Mouse (Mus musculus): ENCODE data around the gene Fut11.

Fut11 gene

DNA sequence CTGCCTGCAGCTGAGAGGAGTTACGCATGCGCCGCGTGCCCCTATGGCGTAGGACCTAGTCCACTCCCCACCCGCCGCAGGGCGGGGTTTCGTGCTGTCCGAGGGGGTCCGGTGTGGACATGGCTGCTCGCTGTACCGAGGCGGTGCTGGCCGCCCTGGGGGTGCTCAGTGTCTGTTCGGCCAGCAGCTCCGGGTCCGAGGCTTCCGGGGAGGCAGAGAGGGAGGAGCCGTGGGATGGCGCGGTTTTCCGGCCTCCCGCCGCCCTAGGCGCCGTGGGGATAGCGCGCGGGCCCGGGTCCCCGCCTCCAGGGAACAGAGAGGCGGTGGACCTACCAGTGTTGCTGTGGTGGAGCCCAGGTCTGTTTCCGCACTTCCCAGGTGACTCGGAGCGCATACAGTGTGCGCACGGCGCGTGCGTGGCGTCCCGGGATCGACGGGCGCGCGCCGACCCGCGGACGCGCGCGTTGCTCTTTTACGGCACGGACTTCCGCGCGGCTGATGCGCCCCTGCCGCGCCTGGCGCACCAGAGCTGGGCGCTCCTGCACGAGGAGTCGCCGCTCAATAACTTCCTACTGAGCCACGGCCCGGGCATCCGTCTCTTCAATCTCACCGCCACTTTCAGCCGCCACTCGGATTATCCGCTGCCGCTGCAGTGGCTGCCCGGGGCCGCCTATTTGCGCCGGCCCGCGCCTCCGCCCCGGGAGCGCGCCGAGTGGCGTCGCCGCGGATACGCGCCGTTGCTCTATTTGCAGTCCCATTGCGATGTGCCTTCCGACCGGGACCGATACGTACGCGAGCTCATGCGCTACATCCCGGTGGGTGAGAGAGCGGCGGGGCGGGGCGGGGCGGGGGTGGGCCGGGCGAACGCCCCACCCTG, at the start of gene Fut11:
TSS of gene Fut11 (plus strand) at position 85 of the 877 bp plus-strand sequence.
- DNase-seq (ENCODE audit: extremely low read depth, low read depth, low spot score): no peak

DNA sequence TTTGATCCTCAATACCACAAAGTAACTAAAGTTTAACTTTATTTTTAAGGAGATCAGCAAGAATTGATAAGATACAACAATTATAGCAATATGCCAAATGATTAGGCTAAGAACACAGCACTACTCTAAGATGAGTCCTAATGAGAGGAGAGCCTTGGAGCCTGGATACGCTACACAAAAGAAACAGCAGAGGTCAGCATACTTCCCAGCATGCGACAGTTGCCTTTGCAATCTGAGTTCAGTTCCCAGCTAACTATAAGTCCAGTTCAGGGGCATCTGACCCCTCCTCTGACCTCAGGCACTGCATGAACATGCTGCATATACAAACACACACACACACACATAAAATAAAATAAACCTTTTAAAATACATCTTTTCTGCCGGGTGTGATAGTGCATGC, 49.2 kb upstream of the Fut11 start:
- DNase-seq (ENCODE audit: extremely low read depth, low read depth, low spot score): no peak

DNA sequence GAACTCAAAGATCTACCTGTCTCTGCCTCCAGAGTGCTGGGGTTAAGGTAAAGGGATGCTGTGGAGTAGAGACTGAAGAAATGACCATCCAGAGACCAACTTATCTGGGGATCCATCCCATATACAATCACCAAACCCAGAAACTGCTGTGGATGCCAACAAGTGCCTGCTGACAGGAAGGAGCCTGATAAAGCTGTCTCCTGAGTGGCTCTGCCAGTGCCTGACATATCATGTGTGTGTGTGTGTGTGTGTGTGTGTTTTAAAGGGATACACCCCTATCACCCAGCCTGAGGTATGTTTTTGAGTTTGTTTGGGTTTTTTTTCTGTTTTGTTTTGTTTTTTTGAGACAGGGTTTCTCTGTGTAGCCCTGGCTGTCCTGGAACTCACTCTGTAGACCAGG, 48.4 kb upstream of the Fut11 start:
- DNase-seq (ENCODE audit: extremely low read depth, low read depth, low spot score): no peak

DNA sequence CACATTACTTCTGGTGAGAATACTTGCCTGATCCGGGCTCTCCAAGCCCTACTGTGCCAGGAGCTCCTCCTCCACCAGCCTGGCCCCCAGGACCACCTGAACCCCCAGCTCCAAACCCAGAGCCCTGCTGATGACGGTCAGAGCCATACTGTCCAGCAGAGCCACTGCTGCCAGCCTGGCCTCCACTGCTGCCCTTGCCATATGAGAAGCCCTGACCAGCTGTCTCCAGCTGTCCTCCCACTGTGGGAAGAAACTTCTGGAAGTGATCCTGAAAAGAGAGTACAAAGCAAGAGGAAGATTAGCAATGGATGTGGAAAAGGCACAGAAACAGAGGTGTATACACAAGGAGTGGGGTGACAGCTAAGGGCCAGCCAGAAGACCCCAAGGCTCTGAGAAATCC, 43.8 kb upstream of the Fut11 start:
- DNase-seq (ENCODE audit: extremely low read depth, low read depth, low spot score): no peak

DNA sequence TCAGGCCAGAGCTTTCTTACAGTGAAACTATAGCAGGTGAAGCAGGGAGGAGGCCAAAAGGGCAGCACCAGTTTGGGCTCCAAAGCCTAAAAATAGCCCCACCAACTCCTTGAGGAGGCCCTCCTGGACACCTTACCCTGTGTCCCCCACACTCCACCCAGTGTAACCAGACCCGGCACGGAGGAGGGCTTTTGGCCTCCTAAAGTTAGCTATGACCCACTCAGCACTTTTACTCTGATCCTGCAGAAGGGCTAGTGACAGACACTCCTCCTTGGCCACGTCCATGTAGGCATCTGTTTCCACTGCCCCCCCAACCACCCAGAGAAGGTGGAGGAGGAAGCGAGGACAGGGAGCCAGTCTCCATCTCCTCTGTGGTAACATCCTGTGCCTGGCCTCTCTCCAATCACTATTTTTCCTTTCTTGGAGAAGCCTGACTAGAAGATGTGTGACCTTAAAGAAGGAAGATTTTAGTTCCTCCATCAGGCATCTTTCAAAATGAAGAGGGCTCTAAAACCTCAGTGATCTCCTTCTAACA, 43.0 kb upstream of the Fut11 start:
- DNase-seq (ENCODE audit: extremely low read depth, low read depth, low spot score): no peak

DNA sequence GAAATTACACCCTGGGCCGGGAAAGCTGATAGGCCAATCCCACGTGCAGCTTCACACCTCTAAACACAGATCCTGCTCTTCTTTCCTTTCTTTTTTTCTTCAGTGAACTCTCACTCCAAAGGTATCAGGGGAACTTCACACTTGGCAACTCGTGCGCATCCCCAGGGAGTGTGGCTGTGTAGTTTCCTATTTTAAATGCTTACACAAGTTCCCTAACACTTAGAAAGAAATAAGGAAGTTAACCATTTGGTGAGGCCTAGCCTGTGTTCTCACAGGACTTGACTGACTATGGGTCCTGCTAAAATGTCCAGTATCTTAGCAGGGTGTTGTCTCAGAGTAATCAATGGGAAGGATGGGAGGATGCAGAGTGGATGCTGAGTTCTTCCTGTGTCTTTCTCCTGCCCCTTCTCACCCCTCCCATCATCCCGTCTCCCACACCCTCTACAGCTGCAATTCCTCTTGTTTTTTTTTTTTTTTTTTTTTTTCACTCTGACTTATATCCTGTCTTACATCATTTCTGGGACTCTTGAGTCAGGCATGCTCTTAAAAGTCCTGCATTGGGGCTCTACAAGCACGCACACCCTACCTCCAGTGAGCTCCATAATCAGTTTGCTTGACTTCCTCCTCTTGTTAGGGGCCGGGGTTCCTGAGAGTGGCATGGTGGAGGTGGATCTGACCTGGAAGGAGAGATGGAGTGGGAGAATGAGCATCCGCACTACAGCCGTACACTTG, 39.9 kb upstream of the Fut11 start:
- DNase-seq (ENCODE audit: extremely low read depth, low read depth, low spot score): no peak

DNA sequence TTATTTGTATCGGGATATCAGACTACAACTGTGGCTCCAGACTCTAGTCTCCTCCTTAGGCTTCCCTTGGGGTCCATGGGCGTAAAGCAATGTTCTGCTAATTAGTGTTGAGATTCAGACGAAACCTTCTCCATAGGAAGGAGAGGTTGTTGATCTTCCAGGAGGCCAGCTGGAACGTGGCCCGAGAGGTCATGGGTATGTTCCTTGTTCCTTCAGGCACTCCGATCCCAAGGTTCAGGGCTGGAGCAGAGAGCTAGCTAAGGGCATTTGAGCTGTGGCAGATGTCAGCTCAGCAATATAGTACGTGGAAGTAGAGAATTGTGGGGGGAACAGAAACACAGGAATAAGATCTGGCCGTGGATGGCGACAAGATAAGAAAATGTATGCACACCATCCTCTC, 39.0 kb upstream of the Fut11 start:
- DNase-seq (ENCODE audit: extremely low read depth, low read depth, low spot score): no peak

DNA sequence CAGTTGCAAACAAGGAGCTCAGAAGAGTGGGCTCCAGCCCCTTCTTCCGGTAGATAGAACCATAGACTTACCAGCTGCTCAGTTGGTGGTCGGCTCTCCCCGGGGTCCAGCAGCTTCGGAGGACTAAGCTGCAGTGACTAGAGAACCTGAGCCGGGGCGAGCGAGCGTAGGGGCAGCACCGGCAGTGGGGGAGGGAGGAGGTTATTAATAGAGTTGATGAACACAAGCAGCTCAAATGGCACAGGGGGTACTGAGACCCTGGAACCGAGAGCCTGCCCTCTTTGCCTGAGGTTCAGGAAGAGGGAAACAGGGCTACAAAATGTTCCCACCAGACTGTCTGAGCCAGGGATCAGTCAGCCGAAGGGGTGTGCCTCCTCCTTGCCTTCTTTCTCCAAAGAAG, 38.4 kb upstream of the Fut11 start, which contains the start of gene Myoz1:
TSS of gene Myoz1 (minus strand) at position 180 of the 400 bp plus-strand sequence.
- no peak for DNase-seq (ENCODE audit: extremely low read depth, low read depth, low spot score)

DNA sequence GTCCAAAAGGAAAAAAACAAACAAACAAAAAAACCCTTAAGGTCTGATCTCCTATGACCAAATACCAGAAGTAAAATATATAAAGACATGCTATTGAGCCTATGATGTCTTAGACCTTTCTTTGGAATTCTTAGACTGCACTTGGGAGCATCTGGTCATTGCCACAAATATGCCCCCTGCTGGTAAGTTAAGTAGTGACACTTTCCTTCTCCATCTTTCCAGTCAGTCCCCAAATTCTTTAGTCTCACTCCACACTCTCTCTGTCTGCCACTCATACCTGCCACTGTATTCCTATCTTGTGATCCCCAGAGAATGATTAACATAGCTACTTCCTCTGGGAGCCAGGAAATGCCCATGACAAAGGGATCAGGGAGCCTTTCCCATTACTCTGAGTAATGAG, 36.4 kb upstream of the Fut11 start:
- DNase-seq (ENCODE audit: extremely low read depth, low read depth, low spot score): no peak

DNA sequence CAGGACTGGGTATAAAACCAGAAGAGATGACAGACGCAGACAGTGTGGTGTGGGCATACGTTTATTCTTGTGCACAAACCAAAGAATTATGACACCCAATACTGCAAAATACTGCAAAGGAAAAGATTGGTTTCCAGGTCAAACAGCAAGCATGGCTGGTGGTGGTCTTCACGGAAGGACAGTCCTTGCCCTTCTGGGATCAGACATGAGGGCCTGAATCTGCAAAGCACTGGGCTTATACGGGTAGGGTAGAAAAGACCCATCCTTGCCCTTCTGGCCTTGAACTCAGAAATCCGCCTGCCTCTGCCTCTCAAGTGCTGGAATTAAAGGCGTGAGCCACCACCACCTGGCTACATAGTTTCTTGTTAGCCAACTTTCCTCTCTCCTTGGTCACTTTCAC, 35.9 kb upstream of the Fut11 start:
- DNase-seq (ENCODE audit: extremely low read depth, low read depth, low spot score): no peak

DNA sequence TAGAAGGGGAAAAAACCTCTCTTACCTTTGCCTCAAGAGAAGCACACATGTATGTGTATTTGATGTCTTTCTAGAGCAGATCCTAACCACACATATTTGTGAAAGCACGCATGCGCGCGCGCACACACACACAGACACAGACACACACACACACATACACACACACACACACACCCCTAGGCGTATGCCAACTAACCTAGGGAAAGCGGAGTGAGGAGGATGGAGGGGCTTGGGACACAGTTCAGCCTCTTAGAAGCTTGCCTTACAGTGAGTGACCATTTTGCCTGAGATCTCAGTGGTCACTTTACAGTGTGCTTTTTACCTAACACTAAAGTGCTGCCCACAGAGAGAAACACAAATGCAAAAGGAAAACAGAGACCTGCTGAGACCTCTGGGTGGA, 35.1 kb upstream of the Fut11 start:
- no peak for DNase-seq (ENCODE audit: extremely low read depth, low read depth, low spot score)

DNA sequence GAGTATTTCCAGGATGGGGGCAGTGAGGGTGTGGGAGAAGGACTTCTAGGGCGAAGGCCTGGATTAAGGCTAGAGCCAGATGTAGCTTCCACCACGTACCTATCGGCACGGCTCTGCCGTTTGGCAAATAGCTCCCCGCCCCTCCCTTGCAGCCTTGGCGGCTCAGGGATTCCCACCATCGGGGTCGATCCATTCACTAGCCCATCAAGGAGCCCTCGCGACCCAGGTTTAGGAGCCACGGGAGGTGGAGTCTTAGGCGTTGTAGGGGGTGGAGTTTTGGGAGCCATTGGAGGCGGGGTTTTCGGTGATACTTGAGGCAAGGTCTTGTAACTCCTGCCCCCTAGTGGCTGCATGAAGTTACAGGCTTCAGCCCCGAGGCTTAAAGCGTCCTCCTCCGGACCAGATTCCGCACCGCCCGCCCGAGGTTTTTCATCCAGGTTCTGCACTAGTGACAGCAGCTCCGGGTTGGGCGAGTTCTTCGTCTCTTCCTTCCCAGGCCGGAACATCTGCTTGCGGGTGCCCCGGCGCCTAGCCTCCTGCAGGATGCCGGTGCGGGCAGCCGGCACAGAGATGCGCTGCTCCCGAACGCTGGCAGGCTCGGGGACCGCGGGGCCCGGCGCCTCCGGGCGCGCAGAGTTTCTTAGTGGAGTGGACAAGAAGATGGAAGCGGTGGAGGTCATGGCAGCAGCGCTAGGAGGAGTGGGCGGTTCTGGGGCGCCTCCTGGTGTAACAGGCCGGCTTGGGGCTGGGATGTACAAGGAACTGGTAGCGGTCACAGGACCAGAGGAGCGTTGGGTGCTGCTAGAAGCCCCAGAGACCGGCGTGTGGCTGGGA, 33.7 kb upstream of the Fut11 start:
- peak; percentile 49 for DNase-seq (ENCODE audit: extremely low read depth, low read depth, low spot score)

DNA sequence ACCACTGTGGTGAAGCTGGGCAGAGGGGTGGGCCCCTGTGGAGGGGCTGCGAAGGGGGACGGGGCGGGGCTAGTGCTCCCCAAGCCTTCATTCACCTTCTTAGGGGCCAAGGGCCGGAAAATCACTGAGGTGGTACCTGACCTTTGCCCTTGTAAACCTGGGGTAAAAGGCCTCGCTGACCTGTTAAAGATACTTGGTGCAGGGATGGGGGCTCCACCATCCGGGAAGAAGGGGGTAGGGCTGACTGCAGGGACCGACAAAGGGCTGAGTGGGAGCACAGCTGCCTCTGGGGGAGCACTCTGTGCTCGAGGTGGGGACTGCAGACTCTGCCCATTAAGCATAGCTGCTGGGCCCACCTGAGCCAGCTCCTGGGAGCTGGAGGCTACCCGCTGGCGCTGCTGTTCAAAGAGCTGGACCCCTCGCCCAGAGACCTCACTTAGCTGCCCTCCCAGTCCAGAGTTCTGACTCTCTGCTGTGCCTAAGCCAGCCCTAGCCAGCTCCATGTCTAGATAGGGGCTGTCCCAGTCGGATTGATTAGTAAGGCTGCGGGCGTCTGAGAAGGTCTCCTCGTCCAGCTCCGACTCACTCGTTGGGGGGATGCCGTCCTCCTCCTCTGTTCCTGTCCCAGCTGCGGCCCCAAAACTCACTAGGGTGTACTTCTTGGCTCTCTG, 33.0 kb upstream of the Fut11 start:
- DNase-seq (ENCODE audit: extremely low read depth, low read depth, low spot score): no peak

DNA sequence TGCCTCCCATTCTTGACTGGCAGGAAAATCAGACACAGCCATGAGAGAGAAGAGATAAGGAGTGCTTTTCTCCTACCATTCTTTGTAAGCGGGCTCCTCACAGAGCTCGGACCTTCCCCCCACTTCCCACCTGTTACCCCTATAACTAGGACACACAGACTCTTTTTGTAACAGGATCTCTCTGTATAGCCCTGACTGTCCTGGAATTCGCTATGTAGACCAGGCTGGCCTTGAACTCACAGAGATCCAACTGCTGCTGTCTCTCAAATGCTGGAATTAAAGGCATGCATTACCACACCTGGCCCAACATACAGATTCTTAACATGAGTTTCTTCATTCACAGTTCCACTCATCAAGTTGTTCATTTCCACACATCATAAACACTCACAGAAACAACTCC, 32.0 kb upstream of the Fut11 start:
- DNase-seq (ENCODE audit: extremely low read depth, low read depth, low spot score): no peak

DNA sequence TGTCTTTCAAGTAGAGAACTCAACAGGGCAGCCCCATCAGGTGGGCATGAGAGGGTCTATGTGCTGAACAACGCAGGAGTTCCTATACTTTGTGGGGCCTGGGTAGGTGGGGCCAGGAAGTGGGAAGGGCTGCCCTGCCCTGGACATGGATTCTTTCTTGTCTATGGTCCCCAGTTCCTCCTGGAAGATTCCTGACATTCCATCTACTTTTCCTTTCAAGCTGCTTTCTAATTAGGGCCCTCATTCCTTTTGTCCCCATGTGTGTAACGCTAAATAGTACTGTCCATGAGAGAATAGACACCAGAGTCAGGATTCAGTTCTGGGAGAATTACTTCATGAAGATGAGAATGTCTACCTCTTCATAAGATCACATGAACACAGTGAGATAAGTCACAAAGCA, 31.2 kb upstream of the Fut11 start:
- DNase-seq (ENCODE audit: extremely low read depth, low read depth, low spot score): no peak

DNA sequence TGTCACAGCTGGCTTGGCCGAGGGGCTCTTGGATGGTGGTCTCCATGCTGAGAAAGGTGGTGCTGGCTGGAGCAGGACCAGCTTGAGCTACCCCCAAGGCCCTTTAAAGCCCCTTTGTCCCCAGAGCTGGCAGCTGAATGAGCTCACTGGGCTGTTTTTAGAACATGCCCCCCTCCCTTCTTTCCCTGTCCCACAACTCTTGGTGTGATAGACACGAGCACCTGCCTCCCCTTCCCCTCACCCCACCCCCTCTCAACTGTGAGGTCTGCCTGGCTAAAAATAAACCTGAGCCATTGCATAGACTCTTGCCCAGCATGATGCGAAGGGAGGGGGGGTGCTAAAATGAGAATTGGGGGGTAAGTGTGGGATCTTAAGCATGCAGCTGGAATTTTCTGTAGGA, 30.3 kb upstream of the Fut11 start:
- DNase-seq (ENCODE audit: extremely low read depth, low read depth, low spot score): no peak

DNA sequence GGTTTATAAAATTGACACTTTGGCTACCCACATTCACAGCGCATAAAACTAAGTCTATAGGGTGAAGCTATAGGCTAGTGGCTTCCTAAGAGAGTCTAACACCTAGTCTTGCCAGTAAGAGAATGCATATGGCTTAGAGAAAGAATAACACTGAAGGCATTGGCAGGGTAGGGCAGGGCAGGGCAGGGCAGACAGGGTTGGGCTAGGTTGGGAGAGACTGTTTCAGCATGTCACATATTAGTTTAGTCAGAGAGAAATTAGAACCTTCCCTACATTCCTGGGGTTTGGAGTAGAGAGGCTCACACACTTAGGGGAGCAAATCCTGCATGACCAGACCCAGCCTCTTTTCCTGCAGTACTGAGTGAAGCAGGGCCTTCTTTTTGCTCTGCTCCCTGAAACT, 27.3 kb upstream of the Fut11 start:
- no peak for DNase-seq (ENCODE audit: extremely low read depth, low read depth, low spot score)

DNA sequence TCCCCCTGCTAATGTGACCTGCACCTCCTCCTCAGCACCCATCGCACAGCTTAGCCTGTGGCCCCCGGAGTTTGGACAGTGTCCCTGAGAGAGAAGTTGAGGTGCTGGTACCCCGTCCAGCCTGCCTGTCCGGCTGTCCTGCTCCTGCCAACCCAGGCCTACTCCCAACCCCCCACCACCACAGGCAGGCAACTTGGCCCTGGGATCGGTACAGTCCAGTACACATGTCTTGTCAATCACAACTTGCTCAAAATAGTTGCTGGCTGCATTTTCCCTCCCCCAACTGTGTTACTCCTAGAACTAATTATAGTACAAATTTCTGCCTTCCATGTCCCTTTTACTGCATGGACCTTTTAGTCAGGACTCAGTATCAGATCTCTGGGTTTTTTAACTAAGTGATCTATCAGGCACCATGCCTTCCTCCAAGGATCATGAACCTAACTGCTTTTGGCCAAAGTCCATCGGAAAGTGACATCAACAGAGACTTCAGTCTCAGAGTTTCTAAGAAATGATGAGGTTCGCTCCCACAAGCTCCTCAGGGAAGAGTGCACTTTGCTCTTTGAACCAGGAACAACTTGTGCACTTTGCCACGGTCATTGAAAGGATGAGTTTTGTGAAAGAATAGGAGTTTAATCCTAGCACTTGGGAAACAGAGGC, 26.5 kb upstream of the Fut11 start, which contains the start of gene Synpo2l:
TSS of gene Synpo2l (minus strand) at position 201 of the 657 bp plus-strand sequence.
- DNase-seq (ENCODE audit: extremely low read depth, low read depth, low spot score): no peak

DNA sequence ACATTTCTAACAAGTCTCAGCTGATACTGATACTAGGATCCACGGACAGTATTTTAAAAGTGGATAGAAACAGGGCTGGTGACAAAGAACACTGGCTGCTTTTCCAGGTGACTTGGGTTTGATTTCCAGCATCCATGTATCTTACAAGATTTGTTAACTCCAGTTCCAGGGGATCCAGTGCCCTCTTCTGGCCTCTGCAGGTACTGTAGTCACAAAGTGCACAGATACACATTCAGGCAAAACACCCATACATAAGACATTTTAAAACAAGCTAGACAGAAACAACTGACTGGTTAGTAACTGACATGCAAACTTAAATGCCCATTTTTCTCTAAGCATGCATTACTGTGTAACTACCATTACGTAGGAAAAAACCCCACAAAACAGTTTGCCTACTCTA, 21.8 kb upstream of the Fut11 start:
- no peak for DNase-seq (ENCODE audit: extremely low read depth, low read depth, low spot score)

DNA sequence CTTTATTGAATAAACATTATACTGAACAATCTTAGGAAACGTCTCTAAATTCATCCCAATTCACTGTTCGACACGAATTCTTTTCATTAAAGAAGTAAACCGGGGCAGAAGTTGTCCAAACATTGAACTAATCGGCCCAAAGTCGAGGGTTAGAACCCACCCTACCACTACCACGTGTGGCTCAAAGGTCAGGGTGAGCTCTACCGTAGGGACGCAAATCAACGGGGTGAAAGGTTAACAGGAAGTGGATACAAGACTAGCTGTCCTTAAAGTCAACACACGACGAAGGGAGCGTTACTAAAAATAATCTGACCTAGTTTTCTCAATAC, 21.1 kb upstream of the Fut11 start:
- no peak for DNase-seq (ENCODE audit: extremely low read depth, low read depth, low spot score)
